Mouse (Mus musculus) intestine, embryonic 14.5 days (tissue): ENCODE data around the gene Borcs6. TPM values are rescaled to one million over a fixed set of nuclear protein-coding genes. Genes with fewer than 3 reads are reported as not detected.

Source experiments
- ATAC-seq: fragments of 200-750 bp; cut with Nextera tagmentation; replicated peaks from 2 replicates; pipeline ENCODE4 v1.8.0; 2017; ENCODE audit warnings: low read depth, moderate number of reproducible peaks, moderate TSS enrichment, moderate library complexity; ENCODE audit not compliant: low FRiP score, low TSS enrichment
- DNase-seq: peaks from one replicate; pipeline ENCODE4 v3.0.0-alpha.2; 2018; ENCODE audit warnings: low spot score
- H3K27ac ChIP-seq: fragments of 300-500 bp; sonication (generic); 2 replicates; pipeline ENCODE4 v1.5.1; 2014; ENCODE audit warnings: low read depth, mild to moderate bottlenecking, control low read depth
- H3K27me3 ChIP-seq: fragments of 300-500 bp; sonication (generic); replicated peaks from 2 replicates; pipeline ENCODE4 v1.6.1; 2014; ENCODE audit warnings: low read length, control low read depth; ENCODE audit not compliant: control insufficient read depth, insufficient read depth
- H3K36me3 ChIP-seq: fragments of 300-500 bp; sonication (generic); 2 replicates; pipeline ENCODE4 v1.6.1; 2014; ENCODE audit warnings: low read length, control low read depth; ENCODE audit not compliant: control insufficient read depth, insufficient read depth
- H3K4me1 ChIP-seq: fragments of 300-500 bp; sonication (generic); replicated peaks from 2 replicates; pipeline ENCODE4 v1.6.1; 2014; ENCODE audit warnings: low read length, control low read depth, mixed read lengths; ENCODE audit not compliant: control insufficient read depth, insufficient read depth
- H3K4me2 ChIP-seq: fragments of 300-500 bp; sonication (generic); 2 replicates; pipeline ENCODE4 v1.6.1; 2014; ENCODE audit warnings: low read length
- H3K4me3 ChIP-seq: fragments of 300-500 bp; sonication (generic); 2 replicates; pipeline ENCODE4 v1.5.1; 2014; ENCODE audit warnings: low read depth, low read length, control low read depth, mixed read lengths
- H3K9ac ChIP-seq: fragments of 300-500 bp; sonication (generic); 2 replicates; pipeline ENCODE4 v1.6.1; 2014; ENCODE audit warnings: mild to moderate bottlenecking, low read length
- H3K9me3 ChIP-seq: fragments of 300-500 bp; sonication (generic); 2 replicates; pipeline ENCODE4 v1.6.1; 2016; ENCODE audit warnings: low read length, control low read depth; ENCODE audit not compliant: control insufficient read depth
- WGBS: fragments of 180-500 bp; shearing (Covaris S2); extraction: QIAGEN DNeasy Blood & Tissue Kit; methylation state at CpG from one replicate; pipeline ENCODE4 v1.1.7; 2014; 5-methylcytosine and 5-hydroxymethylcytosine counted together
- polyA plus RNA-seq: library from polyadenylated mRNA; unstranded; fragments of >200 nt; fragmentation: Nextera tagmentation; extraction: Ambion mirVana; gene quantifications from 2 replicates; pipeline ENCODE4 v1.2.1, GENCODE M21; 2014

Borcs6 gene
- polyA plus RNA-seq, 1 experiment from 2014 or later, result 8.8 TPM

DNA sequence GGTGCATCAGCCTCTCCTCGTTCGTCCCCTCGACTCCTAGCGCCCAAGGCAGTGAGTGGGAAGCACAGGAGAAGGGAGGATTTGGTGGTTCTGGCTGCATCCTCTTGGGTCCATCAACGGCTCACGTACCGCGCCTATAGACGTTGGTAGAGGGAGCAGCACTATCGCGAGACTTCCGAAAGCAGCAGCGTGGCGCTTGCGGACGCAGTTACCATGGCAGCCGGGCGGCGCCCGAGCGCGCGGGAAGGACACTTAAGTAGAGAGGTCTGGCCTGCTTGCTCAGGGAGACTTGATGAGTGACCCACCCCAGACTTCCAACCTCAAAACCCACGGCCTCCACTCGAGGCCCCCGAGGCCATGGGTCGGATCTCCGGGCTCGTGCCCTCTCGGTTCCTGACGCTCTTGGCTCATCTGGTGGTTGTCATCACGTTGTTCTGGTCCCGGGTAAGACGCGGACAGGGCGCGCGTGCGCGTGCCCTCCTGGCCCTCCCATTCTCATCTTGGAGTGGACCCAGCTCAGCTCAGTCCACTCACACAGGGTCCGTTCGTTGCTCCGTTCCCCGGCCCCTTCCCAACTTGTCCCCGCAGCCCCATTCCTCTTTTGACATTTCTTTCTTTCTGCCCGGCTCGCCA is 11.2 kb downstream of the Borcs6 start, which contains the start of gene Tmem107:
Gene Tmem107, plus strand, starts transcription at position 217 of the 633 bp plus-strand sequence.
- Histone ChIP-seq H3K27me3 (no peaks in the 10 kb centered on the region), H3K4me2 (peak within 1 kb of the TSS; percentile 71), H3K27ac (peak within 1 kb of the TSS; percentile 91), H3K9ac (peak within 1 kb of the TSS; percentile 77), H3K9me3 (no peaks in the 10 kb centered on the region), H3K4me3 (peak within 1 kb of the TSS; percentile 71), H3K36me3 (no peaks in the 10 kb centered on the region), H3K4me1 (peaks cover 18% of the 10 kb centered on the region)
- DNase-seq (peak; percentile 95), ATAC-seq (peak; percentile 83)
- under 1% methylated on average over 47 of the region's 47 CpGs for WGBS

DNA sequence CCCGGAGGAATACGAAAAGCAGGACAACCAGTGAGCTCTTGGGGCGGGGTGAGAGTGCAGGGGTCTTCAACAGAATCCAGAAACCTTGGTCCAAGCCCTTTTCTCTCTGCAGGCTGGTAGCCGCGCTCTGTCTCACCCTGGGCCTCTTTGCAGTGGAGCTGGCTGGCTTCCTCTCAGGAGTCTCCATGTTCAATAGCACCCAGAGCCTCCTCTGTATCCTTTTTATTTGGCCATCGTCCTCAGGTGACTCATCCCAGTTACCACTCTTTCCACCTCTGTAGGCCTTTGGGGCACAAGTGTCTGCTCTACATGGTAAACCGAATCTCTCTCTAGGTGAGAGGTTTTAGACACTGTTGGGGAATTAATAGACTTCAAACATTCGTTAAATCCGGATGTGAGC is 11.7 kb downstream of the Borcs6 start:
- H3K4me2 ChIP-seq, result peak overlapping the region; percentile 71
- H3K4me1 ChIP-seq, result peaks cover 18% of the 10 kb centered on the region
- no peaks in the 10 kb centered on the region for H3K27me3 ChIP-seq
- ATAC-seq, result no peak
- H3K27ac ChIP-seq, result peak overlapping the region; percentile 91
- no peaks in the 10 kb centered on the region for H3K36me3 ChIP-seq
- H3K9ac ChIP-seq, result peak overlapping the region; percentile 77
- DNase-seq, result peak; percentile 61
- peak overlapping the region; percentile 71 for H3K4me3 ChIP-seq
- no peaks in the 10 kb centered on the region for H3K9me3 ChIP-seq
- 27% methylated on average over 9 of the region's 9 CpGs for whole genome bisulfite sequencing

DNA sequence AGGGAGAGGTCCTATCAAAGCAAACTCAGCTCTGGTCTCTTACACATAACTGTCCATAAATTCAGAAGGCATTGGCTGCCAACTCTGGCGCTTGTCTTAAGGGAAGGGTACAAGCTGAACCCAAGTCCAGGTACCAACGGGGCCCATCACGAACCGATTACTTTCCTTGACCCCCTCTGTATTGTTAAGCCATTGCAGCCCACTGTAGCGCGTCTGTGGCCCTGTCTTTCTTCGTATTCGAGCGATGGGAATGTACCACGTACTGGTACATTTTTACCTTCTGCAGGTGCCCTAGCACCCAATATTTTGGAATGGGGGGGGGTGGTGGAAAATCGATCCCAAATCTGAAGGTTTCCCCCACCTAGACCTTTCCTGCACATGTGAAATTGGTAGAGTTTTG is 12.7 kb downstream of the Borcs6 start:
- DNase-seq (no peak), ATAC-seq (no peak)
- no peak overlapping the region for H3K9ac ChIP-seq
- no peaks in the 10 kb centered on the region for H3K36me3 ChIP-seq
- no peaks in the 10 kb centered on the region for H3K27me3 ChIP-seq
- H3K4me3 ChIP-seq, result peak overlapping the region; percentile 25
- WGBS, result 85% methylated on average over 11 of the region's 11 CpGs
- peak overlapping the region; percentile 94; the same call in 1 of the 2 replicates for H3K27ac ChIP-seq
- peaks cover 18% of the 10 kb centered on the region for H3K4me1 ChIP-seq
- peak overlapping the region; percentile 46 for H3K4me2 ChIP-seq
- H3K9me3 ChIP-seq, result no peaks in the 10 kb centered on the region

DNA sequence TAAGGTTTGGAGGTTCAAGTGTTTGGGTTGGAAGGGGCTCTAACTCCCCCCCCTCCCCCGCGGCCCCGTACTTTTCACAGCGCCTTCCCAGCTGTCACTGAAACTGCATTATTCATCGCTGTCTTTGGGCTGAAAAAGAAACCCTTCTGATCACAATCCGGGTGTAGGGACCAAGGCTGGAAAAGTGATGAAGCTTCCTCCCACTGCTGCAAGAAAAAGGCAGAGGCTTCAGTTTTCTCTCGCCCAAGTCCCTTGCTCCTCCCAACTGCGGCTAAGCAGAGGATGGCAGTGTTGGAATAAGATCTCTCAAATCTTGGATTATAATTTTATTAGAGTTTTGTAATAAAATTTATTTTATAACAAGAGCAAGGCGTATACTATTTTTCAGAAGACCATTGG is 13.1 kb downstream of the Borcs6 start:
- ATAC-seq (no peak), DNase-seq (no peak)
- Histone ChIP-seq H3K27ac (peak overlapping the region; percentile 94), H3K4me1 (peaks cover 18% of the 10 kb centered on the region), H3K27me3 (no peaks in the 10 kb centered on the region), H3K9ac (peak overlapping the region; percentile 70), H3K36me3 (no peaks in the 10 kb centered on the region), H3K4me3 (peak overlapping the region; percentile 25), H3K4me2 (peak overlapping the region; percentile 46), H3K9me3 (no peaks in the 10 kb centered on the region)
- 6% methylated on average over 9 of the region's 9 CpGs for WGBS

DNA sequence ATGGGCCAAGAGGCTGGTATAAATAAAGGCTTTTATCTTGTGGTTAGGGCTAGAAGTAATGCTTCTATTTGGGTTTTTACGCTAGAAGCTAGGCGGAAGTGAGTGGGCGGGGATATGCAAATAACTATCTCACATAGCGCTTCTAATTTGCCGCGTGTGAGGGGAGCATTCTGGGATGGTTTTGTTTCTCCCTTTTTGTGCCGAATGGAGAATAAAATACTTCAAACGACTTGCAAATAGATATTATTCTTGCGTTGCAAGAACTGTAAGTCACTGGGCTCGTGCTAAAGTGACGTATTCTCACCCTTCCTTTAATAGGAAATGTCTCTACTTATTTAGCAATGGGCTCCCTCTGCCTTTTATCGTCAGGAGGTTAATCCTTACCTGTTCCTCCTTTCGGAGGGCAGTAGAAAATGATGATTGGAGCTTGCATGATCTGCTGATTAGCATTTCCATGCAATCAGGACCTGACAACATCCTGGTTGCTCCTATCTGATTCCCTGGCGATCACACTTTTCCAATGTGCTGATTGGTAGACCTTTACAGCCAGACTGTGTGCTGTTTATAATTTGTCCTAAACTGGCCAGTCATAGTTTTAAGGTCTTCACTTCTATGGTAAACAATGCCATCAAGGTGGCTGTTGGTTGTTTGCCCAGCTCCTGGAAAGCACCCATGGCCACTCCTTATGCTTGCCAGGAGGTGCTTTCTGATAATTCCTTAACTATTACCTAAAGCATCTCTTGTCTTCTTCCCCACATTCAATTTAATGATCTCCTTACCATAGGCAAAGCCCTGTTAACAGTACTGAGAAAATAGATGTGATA is 13.8 kb downstream of the Borcs6 start:
- ATAC-seq (peak; percentile 73), DNase-seq (peak; percentile 90)
- no peaks in the 10 kb centered on the region for H3K9me3 ChIP-seq
- under 1% methylated on average over 14 of the region's 14 CpGs for WGBS
- no peaks in the 10 kb centered on the region for H3K36me3 ChIP-seq
- H3K4me1 ChIP-seq, result peaks cover 18% of the 10 kb centered on the region
- H3K4me3 ChIP-seq, result peak overlapping the region; percentile 25
- peak overlapping the region; percentile 46 for H3K4me2 ChIP-seq
- H3K27ac ChIP-seq, result peak overlapping the region; percentile 94
- no peaks in the 10 kb centered on the region for H3K27me3 ChIP-seq
- H3K9ac ChIP-seq, result peak overlapping the region; percentile 70

DNA sequence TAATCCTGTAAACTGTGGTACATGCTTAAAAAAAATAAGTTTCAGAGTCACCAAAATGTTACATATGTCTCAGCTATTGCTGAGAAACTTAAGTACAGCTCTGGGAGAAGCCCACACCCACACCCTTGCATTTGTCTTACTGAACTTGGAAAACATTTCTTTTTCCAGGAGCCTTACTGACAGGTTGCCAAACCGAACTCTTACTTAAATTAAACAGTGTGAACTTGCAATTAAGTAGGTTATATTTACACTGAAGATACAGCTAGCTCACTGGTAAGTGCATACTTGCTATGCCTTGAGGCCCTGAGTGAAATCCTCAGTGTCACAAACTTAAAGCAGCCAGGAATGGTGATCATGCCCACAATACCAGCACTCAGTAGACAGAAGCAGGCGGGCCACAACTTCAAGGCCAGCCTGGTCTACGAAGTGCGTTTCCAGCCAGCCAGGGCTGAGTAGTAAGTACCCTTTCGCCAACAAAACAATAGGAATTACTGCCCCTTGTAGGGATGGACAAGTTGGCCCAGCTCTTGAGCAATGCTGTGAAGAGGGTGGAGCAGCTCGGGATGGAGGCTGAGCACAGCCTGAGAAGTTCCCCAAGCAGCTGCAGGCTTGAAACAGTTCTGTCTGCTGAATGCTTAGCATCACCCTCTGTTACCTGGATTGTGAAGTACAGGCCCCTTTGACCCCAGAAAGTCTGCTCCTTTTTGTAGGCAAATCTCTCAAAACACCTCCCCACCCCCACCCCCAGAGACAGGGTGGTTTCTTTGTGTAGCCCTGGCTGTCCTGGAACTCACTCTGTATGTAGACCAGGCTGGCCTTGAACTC is 14.6 kb downstream of the Borcs6 start:
- no peak for ATAC-seq
- Histone ChIP-seq H3K4me2 (no peak overlapping the region), H3K36me3 (no peaks in the 10 kb centered on the region), H3K4me1 (peaks cover 18% of the 10 kb centered on the region), H3K9ac (no peak overlapping the region), H3K4me3 (no peak overlapping the region), H3K27ac (peak overlapping the region; percentile 94), H3K9me3 (no peaks in the 10 kb centered on the region), H3K27me3 (no peaks in the 10 kb centered on the region)
- WGBS, result 43% methylated on average over 6 of the region's 6 CpGs
- DNase-seq, result no peak

DNA sequence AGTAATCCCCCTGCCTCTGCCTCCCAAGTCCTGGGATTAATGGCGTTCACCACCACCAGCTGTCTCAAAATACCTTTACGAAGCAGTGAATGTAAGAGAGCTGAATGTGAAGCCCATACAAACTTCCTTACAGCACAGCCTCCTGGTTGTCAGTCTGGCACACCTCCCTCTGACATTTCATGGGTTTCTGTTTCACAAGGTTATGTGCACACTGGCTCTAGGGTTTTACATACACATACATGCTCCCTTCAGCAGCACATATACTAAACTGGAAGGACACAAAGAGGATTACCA is 15.2 kb downstream of the Borcs6 start:
- H3K4me2 ChIP-seq, result no peak overlapping the region
- H3K27ac ChIP-seq, result 0 out of 2 replicates have a peak overlapping the region, but pooled peaks have one; percentile 94
- 47% methylated on average over 2 of the region's 2 CpGs for WGBS
- no peaks in the 10 kb centered on the region for H3K9me3 ChIP-seq
- ATAC-seq (no peak), DNase-seq (no peak)
- peaks cover 18% of the 10 kb centered on the region for H3K4me1 ChIP-seq
- H3K27me3 ChIP-seq, result no peaks in the 10 kb centered on the region
- no peak overlapping the region for H3K9ac ChIP-seq
- no peaks in the 10 kb centered on the region for H3K36me3 ChIP-seq
- no peak overlapping the region for H3K4me3 ChIP-seq

DNA sequence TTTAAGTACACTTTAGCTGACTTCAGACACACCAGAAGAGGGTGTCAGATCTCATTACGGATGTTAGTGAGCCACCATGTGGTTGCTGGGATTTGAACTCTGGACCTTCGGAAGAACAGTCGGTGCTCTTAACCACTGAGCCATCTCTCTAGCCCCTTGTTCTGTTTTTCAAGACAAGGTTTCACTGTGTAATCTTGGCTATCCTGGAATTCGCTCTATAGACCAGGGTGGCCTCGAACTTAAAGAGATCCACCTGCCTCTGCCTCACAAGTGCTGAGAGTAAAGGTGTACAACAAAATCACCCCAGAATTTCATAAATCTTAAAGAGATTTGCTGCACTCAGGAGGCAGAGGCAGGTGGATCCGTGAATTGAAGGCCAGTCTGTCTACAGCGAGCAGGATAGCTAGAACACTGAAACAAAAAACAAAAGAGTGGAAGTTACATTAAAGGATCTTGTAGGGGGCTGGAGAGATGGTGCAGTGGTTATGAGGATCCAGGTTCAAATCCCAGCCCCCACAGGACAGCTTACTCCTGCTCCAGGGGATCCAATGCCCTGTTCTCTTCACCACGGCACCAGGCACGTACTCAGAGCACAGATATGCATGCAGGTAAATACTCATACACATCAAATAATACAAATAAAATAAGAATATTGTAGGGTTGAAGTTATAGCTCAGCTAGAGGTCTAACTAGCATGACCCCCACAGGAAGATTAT is 16.4 kb downstream of the Borcs6 start:
- peaks cover 18% of the 10 kb centered on the region for H3K4me1 ChIP-seq
- WGBS, result 59% methylated on average over 8 of the region's 9 CpGs
- DNase-seq, result no peak
- no peak overlapping the region for H3K27ac ChIP-seq
- H3K4me2 ChIP-seq, result no peak overlapping the region
- H3K9me3 ChIP-seq, result no peaks in the 10 kb centered on the region
- H3K36me3 ChIP-seq, result no peaks in the 10 kb centered on the region
- H3K9ac ChIP-seq, result no peak overlapping the region
- H3K27me3 ChIP-seq, result no peaks in the 10 kb centered on the region
- H3K4me3 ChIP-seq, result no peak overlapping the region
- no peak for ATAC-seq
